Mouse (Mus musculus): ENCODE measurements around the gene Kctd13.
A peak's percentile ranks its signal among the peaks of the same experiment; 100 is the strongest.

Gene Kctd13

GRCm38 (mm10) chr7:126941801-126942200 is 13.1 kb downstream of the Kctd13 start:
- no peak for DNase-seq (ENCODE audit: low read depth, low spot score)

GRCm38 (mm10) chr7:126946530-126946929 is 17.9 kb downstream of the Kctd13 start:
- DNase-seq (ENCODE audit: low read depth, low spot score), result peak; percentile 50

- DNase-seq (ENCODE audit: low read depth, low spot score), result no peak
These were observed 19.9 kb downstream of the Kctd13 start for GRCm38 (mm10) chr7:126948626-126949025.

GRCm38 (mm10) chr7:126949403-126949792 is 20.7 kb downstream of the Kctd13 start, which contains the start of gene Asphd1:
TSS of gene Asphd1 (minus strand) at chr7:126949582.
- DNase-seq (ENCODE audit: low read depth, low spot score), result no peak

- DNase-seq (ENCODE audit: low read depth, low spot score), result peak; percentile 81
These were observed 21.3 kb downstream of the Kctd13 start, which contains the start of gene Sez6l2 for GRCm38 (mm10) chr7:126949793-126950646. TSS of gene Sez6l2 (plus strand) at chr7:126950563.

- no peak for DNase-seq (ENCODE audit: low read depth, low spot score)
These were observed 22.3 kb downstream of the Kctd13 start for GRCm38 (mm10) chr7:126950647-126951615.

GRCm38 (mm10) chr7:126951741-126952140 is 23.1 kb downstream of the Kctd13 start:
- DNase-seq (ENCODE audit: low read depth, low spot score), result no peak

GRCm38 (mm10) chr7:126952646-126953045 is 24.0 kb downstream of the Kctd13 start:
- peak; percentile 36 for DNase-seq (ENCODE audit: low read depth, low spot score)

- DNase-seq (ENCODE audit: low read depth, low spot score), result no peak
These were observed 26.4 kb downstream of the Kctd13 start for GRCm38 (mm10) chr7:126955125-126955524.

GRCm38 (mm10) chr7:126959780-126960179 is 31.1 kb downstream of the Kctd13 start:
- DNase-seq (ENCODE audit: low read depth, low spot score), result peak; percentile 11

- no peak for DNase-seq (ENCODE audit: low read depth, low spot score)
These were observed 32.4 kb downstream of the Kctd13 start for GRCm38 (mm10) chr7:126961095-126961494.

- DNase-seq (ENCODE audit: low read depth, low spot score), result no peak
These were observed 33.3 kb downstream of the Kctd13 start for GRCm38 (mm10) chr7:126961965-126962364.

- peak; percentile 77 for DNase-seq (ENCODE audit: low read depth, low spot score)
These were observed 35.0 kb downstream of the Kctd13 start for GRCm38 (mm10) chr7:126963548-126964286.

- DNase-seq (ENCODE audit: low read depth, low spot score), result no peak
These were observed 36.9 kb downstream of the Kctd13 start for GRCm38 (mm10) chr7:126965568-126965967.

- DNase-seq (ENCODE audit: low read depth, low spot score), result no peak
These were observed 38.7 kb downstream of the Kctd13 start for GRCm38 (mm10) chr7:126967361-126967760.

- no peak for DNase-seq (ENCODE audit: low read depth, low spot score)
These were observed 46.8 kb downstream of the Kctd13 start for GRCm38 (mm10) chr7:126975493-126975892.

GRCm38 (mm10) chr7:126975893-126975949 is 47.0 kb downstream of the Kctd13 start, which contains the start of gene Cdipt:
TSS of gene Cdipt (plus strand) at chr7:126975914.
- DNase-seq (ENCODE audit: low read depth, low spot score), result no peak

- DNase-seq (ENCODE audit: low read depth, low spot score), result peak; percentile 97
These were observed 47.5 kb downstream of the Kctd13 start, which contains the start of gene Cdiptos for GRCm38 (mm10) chr7:126975950-126976866. TSS of gene Cdiptos (minus strand) at chr7:126976098.

- DNase-seq (ENCODE audit: low read depth, low spot score), result no peak
These were observed 48.3 kb downstream of the Kctd13 start for GRCm38 (mm10) chr7:126976878-126977459.

- no peak for DNase-seq (ENCODE audit: low read depth, low spot score)
These were observed 50.2 kb downstream of the Kctd13 start for GRCm38 (mm10) chr7:126978841-126979240.
